Mouse (Mus musculus) left cerebral cortex, postnatal 10 days (tissue): ENCODE measurements around the gene Rftn1. TPM values are rescaled to one million over a fixed set of nuclear protein-coding genes. Genes with fewer than 3 reads are reported as not detected.
A peak's percentile ranks its signal among the peaks of the same experiment; 100 is the strongest.
"Not testable (repeated sequence)": the region's sequence is repeated elsewhere in the genome, so short reads cannot be mapped to it uniquely, and the experiment has no call there.

Experiments
- DNase-seq, 2 experiments: peaks; one replicate each; pipeline ENCODE4 v3.0.0; 2021 to 2022; ENCODE audit warnings: low spot score in 2 of 2, mixed read lengths in 1 of 2; ENCODE audit errors: extremely low spot score in 1 of 2
- intact Hi-C: fragments of 180-260 bp; cut with DNase I; formaldehyde crosslinking; loops from one replicate; pipeline ENCODE4 v1.15.1; 2025
- total RNA-seq, 2 experiments: library from RNA; stranded (reverse); gene quantifications; 2 replicates each; pipeline ENCODE4 v1.2.3; 2021

The Rftn1 gene
- total RNA-seq, 2 experiments from 2014 or later, result 12.5 to 13.2 TPM

DNA sequence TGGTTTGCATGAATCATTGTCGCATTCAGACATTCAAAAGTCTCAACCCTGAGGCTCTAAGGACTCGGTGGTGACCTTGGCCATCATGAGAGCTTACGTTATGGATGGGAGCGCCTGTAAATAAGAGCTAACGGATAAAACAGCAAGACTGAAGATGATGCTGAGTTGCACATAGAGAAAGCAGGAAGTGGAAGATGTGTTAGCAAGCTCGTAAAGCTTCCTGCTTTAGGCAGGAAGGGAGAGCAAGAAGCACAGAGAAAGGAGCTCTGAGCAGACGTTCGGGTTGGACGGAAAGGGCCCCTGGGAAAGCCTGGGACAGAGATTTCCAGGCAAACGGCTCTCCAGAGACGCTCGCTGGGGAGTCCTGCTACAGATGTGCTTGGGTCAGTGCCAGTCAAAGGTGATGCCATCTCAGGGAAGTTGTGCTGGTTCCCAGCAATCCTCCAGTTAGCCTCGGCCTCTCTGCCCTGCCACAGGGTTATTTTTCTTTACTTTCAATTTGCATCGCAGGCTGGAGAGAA is 40.7 kb downstream of the Rftn1 start:
- DNase-seq, result no peak
- intact Hi-C loops, result no loop called here

DNA sequence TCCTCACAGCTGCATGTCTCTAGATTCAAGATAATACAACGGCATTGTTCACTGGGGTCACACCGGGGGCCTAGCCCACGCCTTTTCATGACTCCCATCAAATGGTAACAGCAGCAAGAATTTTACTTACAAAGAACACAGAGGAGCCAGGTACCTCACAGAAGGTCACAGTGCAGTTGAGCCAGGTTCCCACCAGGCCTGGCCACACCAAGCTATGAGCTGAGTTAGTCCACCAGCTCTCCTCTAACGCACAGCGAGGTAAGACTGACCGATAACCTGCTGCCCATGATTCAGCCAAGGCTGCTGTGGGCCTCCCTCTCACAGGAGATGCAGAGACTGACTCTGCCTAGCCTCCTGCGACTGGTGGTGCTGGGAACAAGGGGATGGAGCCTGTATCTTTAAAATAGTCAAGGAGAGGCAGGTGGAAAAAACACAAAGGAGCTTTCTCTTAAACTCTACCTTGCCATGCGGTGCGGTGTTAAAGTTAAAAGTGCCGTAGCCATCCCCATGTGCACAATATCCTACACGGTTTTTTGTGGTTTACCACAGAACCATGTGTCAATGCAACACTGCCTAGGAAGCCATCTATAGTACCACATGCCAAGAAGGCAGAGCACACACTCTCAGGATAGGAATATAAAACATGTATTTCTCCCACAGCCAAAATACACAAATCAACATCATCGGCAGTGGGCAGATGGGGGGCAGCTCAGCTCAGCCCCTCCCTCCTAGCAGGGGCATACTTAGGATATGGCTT is 42.5 kb downstream of the Rftn1 start:
- intact Hi-C loops, result no loop called here
- DNase-seq, result no peak

DNA sequence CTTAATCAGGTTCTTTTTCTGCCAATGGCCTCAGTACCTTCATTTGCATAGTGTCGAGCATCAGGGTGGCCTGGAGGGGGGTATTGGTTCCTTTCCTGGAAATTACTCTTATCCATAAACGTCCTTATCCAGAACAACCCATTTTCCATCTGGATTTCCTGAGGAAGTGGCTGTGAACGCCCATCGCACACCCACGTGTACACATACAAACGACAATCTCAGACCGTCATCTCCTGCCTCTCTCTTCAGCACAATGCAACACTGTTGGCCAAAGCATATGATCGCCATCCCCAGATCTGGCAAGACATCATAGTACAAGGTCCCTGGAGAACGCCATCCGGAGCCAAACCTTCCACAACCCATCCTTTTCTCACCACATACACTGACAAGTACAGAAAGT is 47.1 kb downstream of the Rftn1 start:
- no peak for DNase-seq
- intact Hi-C loops, result no loop called here

DNA sequence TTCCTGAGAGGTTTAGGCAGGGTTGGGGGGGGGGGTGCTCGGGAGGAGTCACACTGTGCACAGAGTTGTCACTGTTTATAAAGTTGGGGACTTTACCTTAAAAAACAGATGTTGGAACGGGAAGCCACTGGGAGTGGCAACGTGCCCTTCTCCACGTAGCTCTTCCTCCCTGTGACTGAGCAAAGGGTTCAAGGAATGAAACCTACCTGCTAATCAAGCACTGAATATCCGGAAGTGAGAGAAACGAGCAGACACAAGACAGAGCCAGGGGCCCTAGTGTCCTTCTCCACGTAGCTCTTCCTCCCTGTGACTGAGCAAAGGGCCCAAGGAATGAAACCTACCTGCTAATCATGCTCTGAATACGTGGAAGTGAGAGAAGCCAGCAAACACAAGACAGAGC is 47.9 kb downstream of the Rftn1 start:
- intact Hi-C loops, result no loop called here
- DNase-seq, result no peak

DNA sequence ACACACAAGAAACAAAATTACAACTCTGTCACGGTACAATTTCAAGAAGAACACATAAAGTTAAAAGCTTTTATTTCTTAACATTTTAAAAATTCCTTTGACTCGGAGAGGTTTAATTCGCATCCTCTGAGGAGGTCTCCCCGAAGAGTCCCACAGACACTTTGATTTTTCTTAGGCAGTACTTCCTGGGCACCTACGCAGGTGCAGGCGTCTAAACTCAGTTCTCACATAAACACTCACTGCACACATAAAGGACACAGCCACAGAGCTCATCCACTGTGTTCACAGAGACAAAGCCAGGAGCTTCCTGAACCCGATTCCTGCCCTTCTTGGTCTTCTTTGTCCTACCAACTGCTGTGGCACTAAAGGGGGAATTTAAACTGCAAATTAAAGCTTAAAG is 48.3 kb downstream of the Rftn1 start:
- intact Hi-C loops, result no loop called here
- no peak for DNase-seq

DNA sequence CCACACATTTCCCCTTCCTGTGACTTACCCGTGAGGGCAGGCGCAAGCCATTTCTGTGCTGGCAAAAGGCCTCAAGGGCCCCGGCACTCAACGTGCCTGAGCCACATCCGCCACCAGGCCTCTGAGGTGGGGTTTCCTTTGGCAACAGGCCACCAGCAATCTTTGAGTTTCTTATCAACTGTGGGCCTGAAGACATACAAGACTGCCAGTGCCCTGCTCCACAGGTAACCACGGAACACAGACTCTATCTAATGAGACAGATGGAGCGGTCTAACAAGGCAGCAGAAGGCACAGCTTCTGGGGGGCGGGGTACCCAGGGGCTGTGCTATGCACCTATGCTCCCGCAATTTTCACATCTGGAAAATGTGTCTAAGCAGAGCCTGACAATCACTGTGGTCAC is 54.4 kb downstream of the Rftn1 start:
- DNase-seq, result peak in 1 of 2 experiments; percentile 51
- intact Hi-C loops, result no loop called here

- DNase-seq, result no peak
- intact Hi-C loops, result no loop called here
These were observed 55.0 kb downstream of the Rftn1 start for GRCm38 (mm10) chr17:50135466-50135865.

GRCm38 (mm10) chr17:50131698-50132097 is 58.8 kb downstream of the Rftn1 start:
- intact Hi-C loops, result no loop called here
- no peak for DNase-seq

DNA sequence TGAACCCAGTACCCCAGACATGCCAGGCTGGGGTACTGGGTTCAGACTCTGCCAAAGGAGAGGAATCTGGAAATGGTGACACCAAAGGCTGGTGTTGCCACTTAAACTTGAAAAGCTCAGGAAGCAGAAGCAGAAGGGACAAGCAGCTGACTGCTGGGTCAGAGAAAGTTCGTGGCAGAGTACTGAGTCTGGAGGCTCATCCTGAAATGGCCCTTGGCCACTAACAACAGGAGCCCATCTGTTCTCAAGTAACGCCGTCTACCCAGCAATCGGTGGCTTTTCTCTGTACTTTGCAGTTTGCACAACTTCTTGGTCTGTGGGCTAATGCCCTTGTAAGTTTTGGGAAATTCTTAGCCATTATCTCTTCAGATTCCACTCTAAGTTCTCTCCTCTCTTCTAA is 60.1 kb downstream of the Rftn1 start:
- intact Hi-C loops, result no loop called here
- no peak for DNase-seq

DNA sequence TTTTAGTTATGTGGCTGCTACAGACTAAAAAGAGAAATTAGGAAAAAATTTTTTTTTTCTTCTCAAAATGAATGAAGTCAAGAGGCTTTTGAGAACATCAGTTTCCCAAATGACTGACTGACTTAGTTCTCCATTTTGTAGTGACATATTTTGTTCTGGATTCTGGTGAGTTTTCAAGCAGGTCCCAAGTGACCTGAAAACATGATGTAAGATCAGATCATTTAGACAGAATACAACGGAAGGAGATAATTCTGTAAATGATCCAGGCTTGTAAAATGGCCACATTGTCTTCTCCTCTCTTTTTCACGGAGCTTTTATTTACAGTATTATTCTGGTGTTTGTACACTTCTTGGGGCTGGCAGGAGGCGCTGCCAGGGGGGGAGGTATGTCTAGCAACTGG is 62.1 kb downstream of the Rftn1 start:
- intact Hi-C loops, result no loop called here
- DNase-seq, result no peak

DNA sequence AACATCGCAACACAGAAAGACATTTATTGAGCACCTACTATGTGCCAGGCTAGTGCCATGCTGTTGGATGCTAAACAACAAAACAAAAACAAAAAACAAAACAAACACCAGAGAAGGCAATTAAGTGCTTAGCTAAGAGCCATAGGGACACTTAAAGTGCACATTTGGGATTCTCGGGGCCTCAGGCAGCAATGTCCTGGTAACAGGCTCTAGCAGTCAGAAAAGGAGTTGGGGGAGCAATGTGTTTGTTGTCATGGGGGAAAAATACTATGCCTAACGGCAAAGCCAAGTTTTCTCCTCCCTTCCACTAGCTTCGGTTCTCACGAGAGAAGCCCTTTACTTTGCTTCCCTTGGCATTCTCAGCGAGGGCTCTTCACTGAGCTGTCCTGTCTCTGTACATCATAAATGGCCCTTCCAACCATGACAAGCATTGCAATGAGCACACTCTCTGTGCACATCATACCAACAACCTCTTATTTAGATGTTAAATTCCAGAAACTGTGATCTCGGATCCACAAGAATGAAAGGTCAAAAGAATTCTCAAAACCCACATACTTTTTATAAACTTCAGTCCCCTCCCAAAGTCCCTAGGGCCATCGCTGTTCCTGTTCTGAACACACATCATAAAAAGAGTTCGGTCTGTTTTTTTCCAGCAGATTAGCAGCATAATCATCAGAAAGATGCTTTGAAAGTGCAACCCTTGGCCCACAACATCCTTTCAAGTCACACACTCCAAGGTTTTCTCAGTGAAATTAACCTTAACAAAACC is 63.2 kb downstream of the Rftn1 start:
- intact Hi-C loops, result no loop called here

GRCm38 (mm10) chr17:50126545-50126944 is 63.9 kb downstream of the Rftn1 start:
- intact Hi-C loops, result no loop called here
- DNase-seq, result no peak

More for the DNA sequence above, 63.2 kb downstream of the Rftn1 start:
- DNase-seq, result no peak

DNA sequence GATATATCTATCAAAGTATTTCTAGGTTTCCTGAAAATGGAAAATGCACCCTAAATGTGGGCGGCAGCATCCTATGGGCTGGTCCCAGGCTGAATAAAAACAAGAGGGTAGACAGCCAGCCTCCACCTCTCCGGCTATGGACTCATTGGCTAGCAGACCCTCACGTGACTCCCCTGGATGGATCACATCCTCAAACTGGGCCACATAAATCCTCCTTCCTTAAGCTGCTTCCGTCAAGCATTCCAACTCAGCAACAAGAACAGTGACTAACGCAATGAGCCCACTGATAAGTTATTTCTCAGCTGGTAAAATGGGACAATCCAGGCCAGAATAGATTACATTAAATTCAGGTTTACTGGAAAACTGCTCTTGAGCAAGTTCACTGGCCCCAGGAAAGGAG is 64.6 kb downstream of the Rftn1 start:
- intact Hi-C loops, result no loop called here
- no peak for DNase-seq

- no peak for DNase-seq
- intact Hi-C loops, result no loop called here
These were observed 65.2 kb downstream of the Rftn1 start for GRCm38 (mm10) chr17:50125245-50125798.

DNA sequence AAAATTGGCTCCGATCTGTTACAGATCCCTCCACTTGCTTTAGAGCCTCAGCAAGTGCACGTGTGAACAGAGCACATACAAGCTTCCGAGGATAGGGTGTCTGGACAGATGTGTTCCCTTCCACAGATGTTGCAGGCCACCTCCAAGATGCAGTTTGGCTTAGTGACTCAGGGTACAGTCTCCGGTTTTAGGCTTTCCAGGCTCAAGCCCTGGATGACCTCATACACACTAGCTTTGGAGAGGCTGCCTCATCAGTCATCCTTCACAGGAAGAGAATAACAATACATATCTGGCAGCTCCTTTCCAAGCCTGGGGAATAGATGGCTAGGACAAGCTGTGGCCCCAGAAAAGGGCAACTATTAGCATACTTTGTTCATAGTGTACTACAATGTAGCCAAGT is 65.8 kb downstream of the Rftn1 start:
- intact Hi-C loops, result no loop called here
- DNase-seq, result no peak

GRCm38 (mm10) chr17:50122555-50122954 is 67.9 kb downstream of the Rftn1 start:
- intact Hi-C loops, result no loop called here
- DNase-seq, result no peak

GRCm38 (mm10) chr17:50120098-50120497 is 70.4 kb downstream of the Rftn1 start:
- DNase-seq, result no peak
- intact Hi-C loops, result no loop called here

- no peak for DNase-seq
- intact Hi-C loops, result no loop called here
These were observed 73.0 kb downstream of the Rftn1 start for GRCm38 (mm10) chr17:50117461-50117860.

- DNase-seq, result no peak
- intact Hi-C loops, result no loop called here
These were observed 73.5 kb downstream of the Rftn1 start for GRCm38 (mm10) chr17:50116980-50117379.

- intact Hi-C loops, DNase-seq: not testable (repeated sequence)
These were observed 74.1 kb downstream of the Rftn1 start for GRCm38 (mm10) chr17:50116401-50116800.
